Mouse (Mus musculus) ES-E14 (cell line): ENCODE measurements around the gene Ankrd40. TPM values are rescaled to one million over a fixed set of nuclear protein-coding genes. Genes with fewer than 3 reads are reported as not detected.

Experiments used
- DNase-seq: peaks from one replicate; pipeline ENCODE4 v3.0.0-alpha.2; 2013; ENCODE audit warnings: low read depth, low spot score
- H3K27ac ChIP-seq: 2 replicates; pipeline ENCODE4 v1.5.1; 2012; ENCODE audit warnings: low read depth, mild to moderate bottlenecking, low read length, moderate library complexity, mixed read lengths; ENCODE audit not compliant: poor library complexity, insufficient read depth, severe bottlenecking
- H3K36me3 ChIP-seq: 2 replicates; pipeline ENCODE4 v1.6.1; 2012; ENCODE audit warnings: mild to moderate bottlenecking, low read length, moderate library complexity, mixed read lengths; ENCODE audit not compliant: control insufficient read depth, poor library complexity, insufficient read depth, severe bottlenecking
- H3K4me1 ChIP-seq, 2 experiments: fragments of 150-350 bp in 1 of 2; sonication (generic) in 1 of 2; 2 replicates each; pipeline ENCODE4 v1.6.1; 2012; ENCODE audit warnings: low read length in 2 of 2, mild to moderate bottlenecking in 1 of 2, mixed read lengths in 1 of 2; ENCODE audit not compliant: control insufficient read depth in 2 of 2, insufficient read depth in 2 of 2, poor library complexity in 1 of 2
- H3K4me3 ChIP-seq, 2 experiments: fragments of 150-350 bp in 1 of 2; sonication (generic) in 1 of 2; 2 replicates each; pipeline ENCODE4 v1.5.1; 2012; ENCODE audit warnings: low read length in 2 of 2, low read depth in 1 of 2, mild to moderate bottlenecking in 1 of 2, mixed read lengths in 1 of 2; ENCODE audit not compliant: insufficient read depth in 1 of 2, poor library complexity in 1 of 2, severe bottlenecking in 1 of 2
- H3K9ac ChIP-seq: 2 replicates; pipeline ENCODE4 v1.6.1; 2012; ENCODE audit warnings: low read depth, mild to moderate bottlenecking, low read length, mixed read lengths; ENCODE audit not compliant: poor library complexity, insufficient read depth, severe bottlenecking
- H3K9me3 ChIP-seq: fragments of 150-350 bp; sonication (generic); 2 replicates; pipeline ENCODE4 v1.6.1; 2012; ENCODE audit warnings: low read depth, mild to moderate bottlenecking, low read length; ENCODE audit not compliant: control insufficient read depth, insufficient read depth
- CHD2 ChIP-seq: IDR thresholded peaks from 2 replicates; pipeline ENCODE4 v1.6.1; 2014; ENCODE audit warnings: mild to moderate bottlenecking, low read depth, low read length, inconsistent platforms
- HCFC1 ChIP-seq: IDR thresholded peaks from 2 replicates; pipeline ENCODE4 v1.6.1; 2012; ENCODE audit warnings: low read length, inconsistent platforms, borderline replicate concordance; ENCODE audit not compliant: insufficient read depth
- MAFK ChIP-seq: IDR thresholded peaks from 2 replicates; pipeline ENCODE4 v1.6.1; 2014; ENCODE audit warnings: mild to moderate bottlenecking, low read depth, low read length, inconsistent platforms; ENCODE audit not compliant: insufficient read depth
- ZC3H11A ChIP-seq: IDR thresholded peaks from 2 replicates; pipeline ENCODE4 v1.6.1; 2012; ENCODE audit warnings: low read depth, mild to moderate bottlenecking, inconsistent platforms, low read length, borderline replicate concordance
- ZNF384 ChIP-seq: IDR thresholded peaks from 2 replicates; pipeline ENCODE4 v1.6.1; 2012; ENCODE audit warnings: low read depth, low read length, inconsistent platforms
- in situ Hi-C, 2 experiments: fragments of 600-800 bp; cut with MboI; formaldehyde crosslinking; loops; one replicate each; pipeline ENCODE4 v1.15.1; 2025; ENCODE audit warnings: low sequenced_read_pairs in 2 of 2, inconsistent platforms in 1 of 2; ENCODE audit not compliant: unreplicated experiment in 2 of 2
- total RNA-seq: library from RNA; depleted of rRNA; stranded (reverse); fragments of 300-350 nt; gene quantifications from 2 replicates; pipeline ENCODE4 v1.2.3, GENCODE M21; 2012

Ankrd40 gene
- total RNA-seq, 1 experiment: 42.7 TPM

GRCm38 (mm10) chr11:94317515-94317914, 10.3 kb upstream of the Ankrd40 start:
- TF ChIP-seq HCFC1: no peak
- no peak for TF ChIP-seq ZNF384
- no peak for TF ChIP-seq ZC3H11A
- no peak for TF ChIP-seq CHD2
- no peak for TF ChIP-seq MAFK
- Histone ChIP-seq H3K9me3 (no peaks in the 10 kb centered on the region), H3K4me3 (no peak overlapping the region), H3K4me1 (peaks cover 4 to 17% of the 10 kb centered on the region in 2 experiments), H3K36me3 (no peaks in the 10 kb centered on the region), H3K9ac (no peak overlapping the region), H3K27ac (no peak overlapping the region)
- in situ Hi-C loops: no loop called here
- DNase-seq: no peak

- H3K36me3 ChIP-seq: no peaks in the 10 kb centered on the region
- in situ Hi-C loops: no loop called here
- H3K27ac ChIP-seq: no peak overlapping the region
- TF ChIP-seq ZNF384 (no peak), HCFC1 (no peak), ZC3H11A (no peak), MAFK (no peak), CHD2 (no peak)
- H3K4me3 ChIP-seq: no peak overlapping the region; a peak in 1 of 4 replicates
- no peaks in the 10 kb centered on the region for H3K9me3 ChIP-seq
- H3K9ac ChIP-seq: no peak overlapping the region
- no peak for DNase-seq
- H3K4me1 ChIP-seq: peaks cover 4 to 21% of the 10 kb centered on the region in 2 experiments
Measured at GRCm38 (mm10) chr11:94318056-94318455, 9.7 kb upstream of the Ankrd40 start.

GRCm38 (mm10) chr11:94320969-94321930, 6.6 kb upstream of the Ankrd40 start:
- H3K27ac ChIP-seq: peak overlapping the region; percentile 96
- in situ Hi-C loops: no loop called here
- no peaks in the 10 kb centered on the region for H3K36me3 ChIP-seq
- H3K4me1 ChIP-seq: peaks cover 0 to 16% of the 10 kb centered on the region in 2 experiments; a peak in 3 of 4 replicates
- H3K9me3 ChIP-seq: no peaks in the 10 kb centered on the region
- peak overlapping the region; percentile 99 for H3K4me3 ChIP-seq
- peak overlapping the region; percentile 100 for H3K9ac ChIP-seq
- TF ChIP-seq CHD2 (0 out of 2 replicates have a peak, but pooled peaks have one; percentile 22), ZNF384 (no peak), MAFK (no peak)
- no peak for DNase-seq

GRCm38 (mm10) chr11:94321931-94322400, 5.8 kb upstream of the Ankrd40 start, which contains the start of gene Luc7l3:
TSS of gene Luc7l3 (minus strand) at chr11:94321988.
- DNase-seq: peak; percentile 82
- H3K9me3 ChIP-seq: no peaks in the 10 kb centered on the region
- no peaks in the 10 kb centered on the region for H3K36me3 ChIP-seq
- in situ Hi-C loops: no loop called here
- peak within 1 kb of the TSS; percentile 100 for H3K9ac ChIP-seq
- peak within 1 kb of the TSS; percentile 96 for H3K27ac ChIP-seq
- TF ChIP-seq ZNF384: no peak
- no peak for TF ChIP-seq CHD2
- TF ChIP-seq ZC3H11A: no peak
- TF ChIP-seq MAFK: no peak
- no peak; the same call in 1 of the 2 replicates for TF ChIP-seq HCFC1
- peak within 1 kb of the TSS; percentile 99 for H3K4me3 ChIP-seq
- H3K4me1 ChIP-seq: peaks cover 0 to 13% of the 10 kb centered on the region in 2 experiments; a peak in 3 of 4 replicates
